Mouse (Mus musculus): ENCODE results near the gene Dhps. TPM values are rescaled to one million over a fixed set of nuclear protein-coding genes. Genes with fewer than 3 reads are reported as not detected.
"Not testable (repeated sequence)": the region's sequence is repeated elsewhere in the genome, so short reads cannot be mapped to it uniquely, and the experiment has no call there.

Dhps gene
- polyA plus RNA-seq, 1 experiment, result 44.5 TPM

DNA sequence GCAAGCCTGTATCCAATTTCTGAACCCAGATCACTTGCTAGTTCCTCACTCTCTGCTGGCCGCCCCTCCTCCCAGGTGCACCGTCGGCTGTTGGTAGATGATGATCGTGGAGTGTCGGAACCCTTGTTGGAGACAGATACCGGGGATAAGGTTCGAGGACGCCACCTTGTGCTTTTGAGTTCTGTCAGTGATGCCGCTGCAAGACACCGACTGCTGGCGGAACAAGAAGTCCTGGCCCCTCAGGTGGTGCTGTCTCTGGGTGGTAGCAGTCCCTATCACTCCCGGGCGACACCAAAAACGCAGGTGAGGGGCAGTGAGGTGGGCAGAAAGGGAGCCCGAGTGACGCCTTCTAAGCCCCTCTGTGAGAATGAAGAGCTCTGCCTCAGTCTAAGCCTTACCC is 24.6 kb downstream of the Dhps start:
- DNase-seq (ENCODE audit: low read depth), result no peak

GRCm38 (mm10) chr8:85096850-85097249 is 25.3 kb downstream of the Dhps start:
- no peak for DNase-seq (ENCODE audit: low read depth)

- no peak for DNase-seq (ENCODE audit: low read depth)
These were observed 28.6 kb downstream of the Dhps start for GRCm38 (mm10) chr8:85100076-85100665.

- DNase-seq (ENCODE audit: low read depth), result no peak
These were observed 41.7 kb downstream of the Dhps start for GRCm38 (mm10) chr8:85113241-85113640.

GRCm38 (mm10) chr8:85115501-85115900 is 43.9 kb downstream of the Dhps start:
- no peak for DNase-seq (ENCODE audit: low read depth)

GRCm38 (mm10) chr8:85116984-85117383 is 45.4 kb downstream of the Dhps start:
- no peak for DNase-seq (ENCODE audit: low read depth)

DNA sequence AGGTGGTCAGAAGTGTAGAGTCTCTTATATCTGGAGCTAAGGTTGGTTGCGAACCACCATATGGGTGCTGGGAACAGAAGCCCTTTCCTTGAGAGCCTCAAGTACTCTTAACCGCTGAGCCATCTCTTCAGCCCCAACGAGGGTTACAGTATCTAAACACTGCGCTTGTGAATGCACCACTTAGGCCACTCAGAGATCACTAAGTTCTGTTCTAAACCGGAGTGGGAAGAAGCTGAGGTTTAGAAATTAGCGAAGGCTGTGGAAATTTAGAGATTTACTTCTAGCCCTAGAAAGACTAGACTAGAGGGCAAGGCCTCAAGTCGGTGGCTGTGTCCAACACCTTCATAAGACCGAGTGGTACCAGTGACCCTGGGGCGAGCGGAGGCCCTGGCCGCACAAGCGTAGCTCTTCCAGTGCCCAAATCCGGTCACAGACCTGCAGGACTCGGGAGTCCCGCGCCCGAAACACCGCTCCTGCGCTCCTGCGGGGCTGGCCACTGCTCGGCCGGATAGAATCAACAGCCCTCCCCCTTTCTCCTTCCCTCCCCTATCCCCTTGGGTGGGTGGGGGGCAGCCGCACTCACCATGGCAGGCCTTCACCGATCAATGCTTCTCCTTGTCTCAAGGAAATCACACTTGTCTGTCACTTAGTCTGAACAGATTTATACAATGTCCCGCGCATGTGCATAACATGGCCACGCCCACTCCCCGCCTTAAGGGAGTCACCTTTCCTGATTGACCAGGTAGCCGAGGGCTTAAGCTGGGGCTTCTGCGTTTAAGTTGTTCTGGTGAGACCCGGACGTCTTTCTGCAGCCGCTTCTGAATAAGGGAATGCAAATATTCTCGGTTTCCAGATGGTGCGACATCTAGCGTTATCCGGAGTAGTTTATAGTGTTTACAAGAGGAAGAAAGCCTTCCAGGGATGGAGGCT is 47.8 kb downstream of the Dhps start:
- peak; percentile 60 for DNase-seq (ENCODE audit: low read depth)

- DNase-seq (ENCODE audit: low read depth), result not testable (repeated sequence)
These were observed 48.7 kb downstream of the Dhps start for GRCm38 (mm10) chr8:85120251-85120650.

DNA sequence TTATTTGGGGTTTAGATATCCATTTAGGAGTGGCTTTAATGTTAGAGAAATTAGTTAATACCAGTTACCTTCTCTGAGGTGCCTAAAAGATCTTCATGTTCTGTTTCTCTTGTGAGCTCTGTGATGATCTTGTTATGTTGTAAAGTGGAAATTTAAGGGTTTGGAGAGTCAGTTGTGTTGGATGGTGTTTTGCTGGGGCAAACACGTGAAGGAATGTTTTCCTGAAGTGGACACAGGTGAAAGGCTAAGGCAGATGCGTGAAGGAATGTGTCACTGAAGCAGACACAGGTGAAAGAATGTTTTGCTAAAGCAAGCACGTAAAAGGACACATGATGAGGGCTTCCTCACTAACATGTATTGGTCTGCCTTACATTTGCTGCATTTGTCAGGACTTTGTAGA is 51.4 kb downstream of the Dhps start, which contains the start of gene Zfp791:
Gene Zfp791, minus strand, starts transcription at position 101 of the 400 bp plus-strand sequence.
- no peak for DNase-seq (ENCODE audit: low read depth)

- DNase-seq (ENCODE audit: low read depth), result no peak
These were observed 52.1 kb downstream of the Dhps start for GRCm38 (mm10) chr8:85123691-85124090.

Other genes starting within 250 kb of the Dhps start
- 3.7 and 5.3 TPM in 2 replicates for gene Dand5, start 248.9 kb upstream of the Dhps start, polyA plus RNA-seq (2012; rRNA removed)
- 14.6 and 21.4 TPM in 2 replicates for gene Gadd45gip1, start 240.2 kb upstream of the Dhps start, polyA plus RNA-seq (2012; rRNA removed)
- 75.1 and 88.9 TPM in 2 replicates for gene Rad23a, start 231.1 kb upstream of the Dhps start, polyA plus RNA-seq (2012; rRNA removed)
- gene Calr, start 224.8 kb upstream of the Dhps start, polyA plus RNA-seq (2012; rRNA removed), result 563 and 854 TPM in 2 replicates
- gene Farsa, start 214.8 kb upstream of the Dhps start, polyA plus RNA-seq (2012; rRNA removed), result 44.7 and 52.1 TPM in 2 replicates
- gene Syce2, start 199.6 kb upstream of the Dhps start, polyA plus RNA-seq (2012; rRNA removed), result 3.3 and 3.7 TPM in 2 replicates
- 102 and 104 TPM in 2 replicates for gene Gcdh, start 177.8 kb upstream of the Dhps start, polyA plus RNA-seq (2012; rRNA removed)
- gene Klf1, start 169.8 kb upstream of the Dhps start, polyA plus RNA-seq (2012; rRNA removed), result 0.67 and 0.69 TPM in 2 replicates
- gene Dnase2a, start 163.2 kb upstream of the Dhps start, polyA plus RNA-seq (2012; rRNA removed), result 29.5 and 30.8 TPM in 2 replicates
- 0.56 and 0.66 TPM in 2 replicates for gene Mast1, start 134.4 kb upstream of the Dhps start, polyA plus RNA-seq (2012; rRNA removed)
- not detected in 2 replicates for gene Rtbdn, start 124.8 kb upstream of the Dhps start, polyA plus RNA-seq (2012; rRNA removed)
- 3.3 and 6.8 TPM in 2 replicates for gene Gm49661, start 102.3 kb upstream of the Dhps start, polyA plus RNA-seq (2012; rRNA removed)
- gene Prdx2, start 102.2 kb upstream of the Dhps start, polyA plus RNA-seq (2012; rRNA removed), result 191 and 202 TPM in 2 replicates
- 44.0 and 58.8 TPM in 2 replicates for gene Rnaseh2a, start 102.0 kb upstream of the Dhps start, polyA plus RNA-seq (2012; rRNA removed)
- 37.2 and 42.8 TPM in 2 replicates for gene Junb, start 93.0 kb upstream of the Dhps start, polyA plus RNA-seq (2012; rRNA removed)
- gene Hook2, start 81.2 kb upstream of the Dhps start, polyA plus RNA-seq (2012; rRNA removed), result 16.5 and 24.7 TPM in 2 replicates
- gene Best2, start 57.2 kb upstream of the Dhps start, polyA plus RNA-seq (2012; rRNA removed), result not detected in 2 replicates
- gene Asna1, start 46.5 kb upstream of the Dhps start, polyA plus RNA-seq (2012; rRNA removed), result 154 and 168 TPM in 2 replicates
- 64.2 and 100 TPM in 2 replicates for gene Trir, start 44.9 kb upstream of the Dhps start, polyA plus RNA-seq (2012; rRNA removed)
- 84.8 and 89.2 TPM in 2 replicates for gene Tnpo2, start 34.8 kb upstream of the Dhps start, polyA plus RNA-seq (2012; rRNA removed)
- 56.8 and 59.4 TPM in 2 replicates for gene Fbxw9, start 11.7 kb upstream of the Dhps start, polyA plus RNA-seq (2012; rRNA removed)
- 1.5 and 1.9 TPM in 2 replicates for gene Gm5741, start 3.8 kb upstream of the Dhps start, polyA plus RNA-seq (2012; rRNA removed)
- gene Wdr83os, start 9.0 kb downstream of the Dhps start, polyA plus RNA-seq (2012; rRNA removed), result 170 and 198 TPM in 2 replicates
- 33.8 and 35.7 TPM in 2 replicates for gene Wdr83, start 9.5 kb downstream of the Dhps start, polyA plus RNA-seq (2012; rRNA removed)
- gene Man2b1, start 11.5 kb downstream of the Dhps start, polyA plus RNA-seq (2012; rRNA removed), result 133 and 184 TPM in 2 replicates
- 2.5 and 2.7 TPM in 2 replicates for gene Zfp791, start 51.3 kb downstream of the Dhps start, polyA plus RNA-seq (2012; rRNA removed)
- gene Cks1brt, start 80.2 kb downstream of the Dhps start, polyA plus RNA-seq (2012; rRNA removed), result not detected in 2 replicates
- not detected in 2 replicates for gene Olfr371, start 154.2 kb downstream of the Dhps start, polyA plus RNA-seq (2012; rRNA removed)
- 13.8 and 15.0 TPM in 2 replicates for gene Orc6, start 227.9 kb downstream of the Dhps start, polyA plus RNA-seq (2012; rRNA removed)
- gene Vps35, start 228.0 kb downstream of the Dhps start, polyA plus RNA-seq (2012; rRNA removed), result 30.7 and 33.1 TPM in 2 replicates

Data from gonadal fat pad, adult 2 months (tissue).